Mouse (Mus musculus) megakaryocyte, embryonic 14.5 days (primary cell): ENCODE results near the gene Oas1g. TPM values are rescaled to one million over a fixed set of nuclear protein-coding genes. Genes with fewer than 3 reads are reported as not detected.
"Not testable (repeated sequence)": the region's sequence is repeated elsewhere in the genome, so short reads cannot be mapped to it uniquely, and the experiment has no call there.

Experiments used
- H3K27me3 ChIP-seq: replicated peaks from 2 replicates; pipeline ENCODE3; 2012; ENCODE audit warnings: inconsistent platforms
- H3K36me3 ChIP-seq: replicated peaks from 2 replicates; pipeline ENCODE3; 2012; ENCODE audit warnings: low read length, inconsistent platforms, mixed read lengths
- H3K4me1 ChIP-seq: 2 replicates; pipeline ENCODE4 v1.6.1; 2012; ENCODE audit warnings: inconsistent platforms
- H3K4me3 ChIP-seq: replicated peaks from 2 replicates; pipeline ENCODE3; 2012; ENCODE audit warnings: moderate library complexity, mild to moderate bottlenecking, inconsistent platforms
- H3K9me3 ChIP-seq: 2 replicates; pipeline ENCODE4 v1.6.1; 2012; ENCODE audit warnings: inconsistent platforms
- FLI1 ChIP-seq: IDR thresholded peaks from 2 replicates; pipeline ENCODE4 v1.6.1; 2012; ENCODE audit warnings: low read length, inconsistent platforms, mixed read lengths
- GATA1 ChIP-seq: IDR thresholded peaks from 3 replicates; pipeline ENCODE4 v1.6.1; 2012; ENCODE audit warnings: mixed read lengths, low read length, inconsistent platforms, borderline replicate concordance
- polyA plus RNA-seq: library from polyadenylated mRNA; stranded (reverse); fragments of >175 nt; gene quantifications from 2 replicates; pipeline ENCODE4 v1.2.3, GENCODE M21; 2012; ENCODE audit warnings: low replicate concordance; ENCODE audit not compliant: insufficient read depth

Oas1g gene
- 3.5 and 12.6 TPM in 2 replicates for polyA plus RNA-seq

DNA sequence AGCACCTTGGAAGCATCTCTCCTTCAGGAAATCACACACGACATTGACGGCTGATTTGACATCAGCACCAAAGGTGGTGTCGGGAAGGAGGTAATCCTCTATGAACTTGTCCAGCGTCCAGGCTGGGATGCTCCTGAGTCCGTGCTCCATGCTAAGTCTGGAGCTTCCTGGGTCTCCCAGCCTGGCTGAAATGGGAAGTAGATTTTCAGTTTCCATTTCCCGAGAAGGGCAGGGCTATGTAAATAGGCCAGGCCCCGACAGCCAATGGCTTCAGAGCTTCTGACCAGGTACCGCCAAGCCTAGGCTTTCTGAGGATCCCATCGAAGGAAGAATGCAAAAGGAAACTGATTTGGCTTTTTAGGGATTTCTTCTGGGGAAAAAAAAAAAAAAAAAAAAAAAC lies at the start of gene Oas1g:
Oas1g (minus strand) TSS at position 201 of the 400 bp plus-strand sequence.
- H3K4me1 ChIP-seq, H3K36me3 ChIP-seq, H3K9me3 ChIP-seq: not testable (repeated sequence)
- H3K27me3 ChIP-seq, result peaks cover 11% of the 10 kb centered on the region
- H3K4me3 ChIP-seq, result peak within 1 kb of the TSS; percentile 76

DNA sequence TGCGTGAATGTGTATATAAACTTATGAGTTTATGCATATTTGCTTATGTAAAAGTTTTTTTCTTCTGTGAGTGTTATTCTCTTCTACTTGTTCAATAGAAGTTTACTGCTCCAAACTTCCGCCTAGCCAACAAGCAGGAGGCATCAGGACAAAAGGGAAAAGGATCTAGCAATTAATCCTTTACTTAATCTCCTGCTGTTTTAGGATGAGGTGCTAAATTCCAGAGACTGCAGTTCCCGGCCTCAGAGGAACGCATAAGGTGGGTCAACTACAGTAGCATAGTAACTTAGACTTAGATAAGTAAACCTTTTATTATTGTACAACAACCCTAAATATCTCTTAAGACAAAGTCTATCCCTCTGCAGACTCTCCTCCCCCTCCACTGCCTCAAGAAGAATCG lies 46.6 kb upstream of the Oas1g start:
- peaks cover 17% of the 10 kb centered on the region for H3K27me3 ChIP-seq
- no peaks in the 10 kb centered on the region for H3K36me3 ChIP-seq
- H3K4me1 ChIP-seq, result peaks cover 5% of the 10 kb centered on the region; the same call in 1 of the 2 replicates
- H3K9me3 ChIP-seq, result no peaks in the 10 kb centered on the region
- no peak overlapping the region for H3K4me3 ChIP-seq
- TF ChIP-seq FLI1 (no peak), GATA1 (no peak)

DNA sequence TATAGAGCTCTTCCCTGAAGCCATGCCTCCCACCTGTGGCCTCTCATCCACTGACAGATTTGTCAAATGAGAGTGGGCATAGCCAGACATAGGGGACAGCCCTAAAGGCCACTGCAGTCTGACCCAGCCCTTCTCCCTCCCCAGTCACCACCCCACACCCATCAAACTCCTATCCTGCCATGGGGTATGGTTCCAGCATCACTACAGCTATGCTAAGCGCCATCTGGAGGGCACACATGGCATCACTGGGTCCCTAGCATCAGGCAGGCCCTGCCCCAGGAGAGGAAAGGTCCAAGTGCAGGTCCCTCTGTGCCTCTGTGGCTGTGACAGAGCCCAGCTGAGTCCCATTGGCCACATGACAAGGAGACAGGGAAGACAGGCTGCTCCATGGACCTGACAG lies 39.6 kb upstream of the Oas1g start:
- Histone ChIP-seq H3K4me1 (no peaks in the 10 kb centered on the region), H3K4me3 (no peak overlapping the region), H3K27me3 (peaks cover 29% of the 10 kb centered on the region), H3K9me3 (no peaks in the 10 kb centered on the region), H3K36me3 (no peaks in the 10 kb centered on the region)
- TF ChIP-seq FLI1 (no peak), GATA1 (no peak)

DNA sequence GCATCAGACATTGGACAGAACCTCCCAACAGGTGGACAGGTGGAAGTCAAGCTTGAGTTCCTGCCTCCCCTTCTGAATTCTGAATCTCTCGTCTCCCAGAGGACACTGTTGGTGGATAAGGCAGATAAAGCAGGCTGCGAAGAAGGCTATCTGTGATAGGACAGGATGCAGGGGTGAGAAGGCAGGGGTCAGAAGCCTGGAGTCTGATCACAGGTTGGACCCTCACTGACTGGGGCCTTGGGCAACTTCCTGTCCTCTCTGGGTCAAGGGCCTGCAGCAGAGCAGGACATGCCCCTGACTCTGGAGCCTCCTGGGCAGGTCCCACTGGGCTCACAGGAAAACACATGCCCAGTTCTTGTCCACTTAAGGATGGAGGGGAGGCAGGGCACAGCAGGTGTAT lies 38.9 kb upstream of the Oas1g start:
- not testable (repeated sequence) for H3K9me3 ChIP-seq, H3K36me3 ChIP-seq, H3K4me3 ChIP-seq, H3K4me1 ChIP-seq
- peaks cover 24% of the 10 kb centered on the region for H3K27me3 ChIP-seq

DNA sequence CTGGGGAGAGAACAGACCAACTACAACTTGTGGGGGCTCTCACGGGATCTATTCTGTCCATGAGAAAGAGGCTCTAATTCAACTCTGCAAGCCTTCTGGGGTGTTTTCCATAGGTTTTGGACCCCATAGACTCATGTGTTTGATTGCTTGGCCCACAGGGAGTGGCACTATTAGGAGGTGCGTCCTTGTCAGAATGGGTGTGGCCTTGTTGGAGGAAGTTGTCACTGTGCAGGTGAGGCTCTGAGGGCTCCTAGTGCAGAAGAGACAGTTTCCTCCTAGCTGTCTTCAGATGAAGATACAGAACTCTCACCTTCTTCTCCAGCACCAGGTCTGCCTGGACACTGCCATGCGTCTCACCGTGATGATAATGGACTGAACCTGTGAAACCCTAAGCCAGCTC lies 37.1 kb upstream of the Oas1g start:
- H3K4me3 ChIP-seq, H3K4me1 ChIP-seq, H3K9me3 ChIP-seq, H3K36me3 ChIP-seq: not testable (repeated sequence)
- H3K27me3 ChIP-seq, result peaks cover 37% of the 10 kb centered on the region

DNA sequence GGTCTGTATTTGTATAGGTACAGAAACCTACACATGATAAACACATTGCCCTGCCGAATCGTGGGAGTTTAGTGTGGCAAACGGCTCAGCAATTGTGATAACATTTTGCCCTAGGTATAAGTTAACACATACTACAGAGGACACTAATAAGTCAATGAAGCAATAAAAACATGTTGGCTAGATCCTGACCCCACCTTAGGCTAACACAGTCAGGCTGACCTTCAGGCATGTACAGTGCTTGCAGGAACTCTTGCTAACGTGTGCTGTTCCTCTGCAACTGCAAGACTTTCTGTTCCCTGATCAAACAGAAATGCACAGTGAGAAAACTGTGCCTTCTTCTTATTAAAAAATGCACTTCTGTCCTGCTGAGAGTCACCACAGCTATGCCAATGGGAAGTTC lies 36.6 kb upstream of the Oas1g start:
- no peak for TF ChIP-seq GATA1
- TF ChIP-seq FLI1, result no peak
- no peaks in the 10 kb centered on the region for H3K36me3 ChIP-seq
- H3K27me3 ChIP-seq, result peaks cover 36% of the 10 kb centered on the region

DNA sequence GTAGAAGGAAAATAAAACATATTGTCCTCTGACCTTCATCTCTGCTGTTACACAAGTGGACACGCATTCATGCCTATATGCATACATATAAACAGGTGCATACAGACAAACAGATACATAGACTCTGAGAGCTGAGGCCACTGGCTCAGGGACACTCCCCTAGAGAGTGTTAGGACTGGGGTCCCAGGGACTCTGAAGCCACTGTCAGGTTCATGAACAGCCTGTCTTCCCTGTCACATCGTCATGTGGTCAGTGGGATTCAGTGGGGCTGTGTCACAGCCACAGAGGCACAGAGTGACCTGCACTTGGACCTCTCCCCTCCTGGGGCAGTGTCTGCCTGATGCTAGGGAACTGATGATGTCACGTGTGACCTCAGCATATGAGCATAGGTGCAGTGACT lies 32.9 kb upstream of the Oas1g start:
- Histone ChIP-seq H3K4me3 (no peak overlapping the region), H3K27me3 (peaks cover 26% of the 10 kb centered on the region), H3K9me3 (0 out of 2 replicates have a peak, but pooled peaks cover 3% of the 10 kb centered on the region), H3K4me1 (no peaks in the 10 kb centered on the region), H3K36me3 (no peaks in the 10 kb centered on the region)
- TF ChIP-seq FLI1 (no peak), GATA1 (no peak)

More for the DNA sequence above, 36.6 kb upstream of the Oas1g start:
- no peak overlapping the region for H3K4me3 ChIP-seq
- H3K9me3 ChIP-seq, result no peaks in the 10 kb centered on the region
- H3K4me1 ChIP-seq, result no peaks in the 10 kb centered on the region

DNA sequence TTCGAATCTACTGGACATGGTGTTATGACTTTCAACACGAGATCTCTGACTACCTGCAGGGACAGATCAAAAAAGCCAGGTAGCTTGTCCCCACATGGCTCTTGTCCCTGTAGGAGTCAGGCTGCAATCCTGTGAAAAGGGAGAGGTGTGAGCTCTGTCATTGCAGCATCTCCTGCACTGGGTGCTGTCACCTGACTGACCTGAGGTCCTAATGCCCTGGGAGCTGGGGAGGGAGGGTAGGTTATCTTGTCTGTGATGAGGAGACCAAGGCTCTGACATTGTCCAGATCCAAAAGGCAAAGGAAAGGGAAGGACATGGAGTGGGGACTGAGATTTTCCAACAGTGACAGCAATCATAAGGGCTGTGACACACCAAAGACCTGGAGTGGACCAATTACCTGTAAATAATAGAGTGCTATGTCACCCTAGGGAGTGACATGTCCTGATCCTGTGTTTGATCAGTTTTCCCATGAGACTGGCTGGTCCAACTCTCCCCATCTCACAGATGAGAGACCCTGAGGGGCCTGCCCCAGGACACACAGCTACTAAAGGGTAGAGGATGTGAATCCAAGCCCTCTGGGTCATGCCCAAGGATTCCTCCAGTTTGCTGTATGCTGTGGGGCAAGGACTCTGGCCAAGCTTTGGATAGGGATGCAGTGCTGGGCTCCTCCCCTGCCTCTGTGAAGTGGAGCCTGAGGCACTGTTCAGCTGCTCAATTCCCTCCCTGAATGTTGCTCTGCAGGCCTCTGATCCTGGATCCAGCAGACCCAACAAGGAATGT lies 31.9 kb upstream of the Oas1g start:
- not testable (repeated sequence) for H3K9me3 ChIP-seq, H3K4me1 ChIP-seq, H3K4me3 ChIP-seq, H3K36me3 ChIP-seq
- peaks cover 29% of the 10 kb centered on the region for H3K27me3 ChIP-seq

DNA sequence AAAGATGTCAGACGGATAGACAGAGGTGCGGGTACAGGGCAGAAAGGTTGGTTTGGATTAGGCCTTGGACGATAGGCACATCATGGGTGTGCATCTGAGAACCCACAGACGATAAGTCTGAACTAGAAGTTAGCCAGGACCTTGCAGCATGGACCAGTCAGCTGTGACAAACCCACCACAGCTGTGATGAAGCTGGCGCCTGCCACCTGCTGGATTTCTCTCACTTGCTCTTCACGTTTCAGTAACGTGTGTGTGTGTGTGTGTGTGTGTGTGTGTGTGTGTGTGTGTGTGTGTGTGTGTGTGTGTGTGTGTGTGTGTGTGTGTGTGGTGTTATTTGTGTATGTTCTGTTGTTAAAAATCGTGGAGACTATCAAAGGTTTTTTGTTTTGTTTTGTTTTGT lies 26.8 kb upstream of the Oas1g start, which contains the start of gene Oas1d:
Oas1d (plus strand) TSS at position 333 of the 400 bp plus-strand sequence.
- H3K36me3 ChIP-seq, H3K4me3 ChIP-seq, H3K4me1 ChIP-seq, H3K9me3 ChIP-seq: not testable (repeated sequence)
- H3K27me3 ChIP-seq, result peaks cover 13% of the 10 kb centered on the region

DNA sequence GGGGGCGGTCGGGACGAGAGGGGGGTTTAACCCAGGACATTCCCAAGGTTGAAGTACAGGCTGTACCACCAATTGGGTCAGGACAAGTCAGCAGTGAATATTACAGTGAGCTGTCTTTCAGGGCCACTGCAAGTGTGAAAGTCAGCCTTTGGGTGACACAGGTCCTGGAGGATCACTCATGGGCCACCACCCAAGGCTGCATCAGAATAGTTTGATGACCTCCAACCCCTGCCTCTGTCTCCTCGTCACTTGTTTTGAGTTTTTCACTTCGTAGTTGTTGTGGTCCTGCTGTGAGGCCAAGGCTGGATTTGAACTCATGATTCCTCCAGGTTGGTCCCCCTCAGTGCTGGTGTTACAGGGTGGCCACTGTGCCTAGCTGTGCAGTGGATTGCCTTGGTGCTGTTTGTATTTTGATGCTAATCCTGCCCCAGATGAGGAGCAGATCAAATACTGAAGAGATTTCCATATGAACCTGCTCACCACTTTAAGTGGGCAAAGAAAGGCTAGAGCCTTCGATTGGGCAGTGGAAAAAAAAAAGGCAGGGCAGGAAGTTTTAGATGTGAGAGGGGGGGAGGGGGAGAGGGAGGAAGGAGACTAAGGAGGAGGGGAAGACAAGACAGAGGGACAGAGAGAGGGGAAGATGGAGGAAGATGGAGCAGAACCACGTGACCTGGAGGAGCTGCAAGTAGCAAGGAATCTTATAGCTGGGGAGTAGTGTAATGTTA lies 20.9 kb upstream of the Oas1g start:
- TF ChIP-seq FLI1 (no peak), GATA1 (no peak)
- Histone ChIP-seq H3K27me3 (peaks cover 2% of the 10 kb centered on the region), H3K4me3 (no peak overlapping the region), H3K9me3 (0 out of 2 replicates have a peak, but pooled peaks cover 3% of the 10 kb centered on the region), H3K36me3 (no peaks in the 10 kb centered on the region), H3K4me1 (peaks cover 9% of the 10 kb centered on the region; the same call in 1 of the 2 replicates)

DNA sequence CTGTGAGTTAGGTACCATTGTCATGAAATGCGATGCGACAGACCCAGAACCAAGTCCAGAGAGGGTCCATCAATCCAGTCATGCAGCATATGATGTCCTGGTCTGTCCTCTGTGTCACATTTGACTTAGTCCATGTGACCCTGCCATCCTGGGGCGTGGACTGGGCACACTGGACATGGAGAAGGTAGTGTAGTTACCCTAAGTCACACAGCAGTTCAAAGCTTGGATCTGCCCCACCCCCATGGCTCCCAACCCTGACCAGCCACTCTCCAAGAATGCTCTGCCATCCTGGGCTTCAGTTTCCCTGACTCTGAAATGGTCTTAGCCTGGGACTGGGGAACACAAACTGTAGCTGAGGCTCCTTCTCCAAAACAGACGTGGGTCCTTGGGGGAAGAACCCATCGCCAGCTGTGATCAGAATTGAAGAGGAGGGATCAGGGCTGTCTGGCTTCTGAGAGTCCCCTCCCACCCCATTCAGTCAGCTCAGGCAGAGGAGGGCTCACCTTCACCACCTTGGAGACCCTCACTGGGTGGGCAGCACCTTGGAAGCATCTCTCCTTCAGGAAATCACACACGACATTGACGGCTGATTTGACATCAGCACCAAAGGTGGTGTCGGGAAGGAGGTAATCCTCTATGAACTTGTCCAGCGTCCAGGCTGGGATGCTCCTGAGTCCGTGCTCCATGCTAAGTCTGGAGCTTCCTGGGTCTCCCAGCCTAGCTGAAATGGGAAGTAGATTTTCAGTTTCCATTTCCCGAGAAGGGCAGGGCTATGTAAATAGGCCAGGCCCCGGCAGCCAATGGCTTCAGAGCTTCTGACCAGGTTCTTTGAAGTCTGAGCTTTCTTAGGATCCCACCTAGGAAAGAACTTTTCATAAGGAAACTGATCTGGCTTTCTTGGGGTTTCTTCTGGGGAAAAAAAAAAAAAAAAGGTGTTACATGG lies 19.6 kb upstream of the Oas1g start, which contains the start of gene Oas1a:
Oas1a (minus strand) TSS at position 731 of the 943 bp plus-strand sequence.
- not testable (repeated sequence) for H3K36me3 ChIP-seq, H3K4me1 ChIP-seq, H3K27me3 ChIP-seq, H3K9me3 ChIP-seq
- H3K4me3 ChIP-seq, result peak within 1 kb of the TSS; percentile 88
